Mouse (Mus musculus): Measurements from ENCODE around the gene Fam129c. TPM values are rescaled to one million over a fixed set of nuclear protein-coding genes. Genes with fewer than 3 reads are reported as not detected.

The Fam129c gene
- 0.88 and 3.8 TPM in 2 replicates for polyA plus RNA-seq (2014; fragmentation: Nextera tagmentation; extraction: Ambion mirVana)

GRCm38 (mm10) chr8:71597451-71597850, at the start of gene Fam129c:
Fam129c (plus strand) TSS chr8:71597648.
- H3K27me3 ChIP-seq (replicated peaks; ENCODE audit: control insufficient read depth, insufficient read depth, low read length): peaks cover 25% of the 10 kb centered on the region
- H3K4me1 ChIP-seq (replicated peaks; ENCODE audit: control insufficient read depth, insufficient read depth, low read length): peaks cover 16% of the 10 kb centered on the region
- 84% methylated on average over 3 of the region's 3 CpGs for WGBS
- H3K27ac ChIP-seq (ENCODE audit: low read depth, low read length): no peak within 1 kb of the TSS
- H3K9me3 ChIP-seq (ENCODE audit: control insufficient read depth, low read length): no peaks in the 10 kb centered on the region
- ATAC-seq (replicated peaks; ENCODE audit: low FRiP score) (no peak), DNase-seq (ENCODE audit: low spot score) (no peak)
- H3K4me3 ChIP-seq (ENCODE audit: low read depth, low read length): no peak within 1 kb of the TSS
- H3K9ac ChIP-seq (ENCODE audit: low read depth, low read length): no peak within 1 kb of the TSS; the same call in 1 of the 2 replicates
- no peaks in the 10 kb centered on the region for H3K36me3 ChIP-seq (ENCODE audit: control insufficient read depth, insufficient read depth, low read length)
- H3K4me2 ChIP-seq: no peak within 1 kb of the TSS

DNA sequence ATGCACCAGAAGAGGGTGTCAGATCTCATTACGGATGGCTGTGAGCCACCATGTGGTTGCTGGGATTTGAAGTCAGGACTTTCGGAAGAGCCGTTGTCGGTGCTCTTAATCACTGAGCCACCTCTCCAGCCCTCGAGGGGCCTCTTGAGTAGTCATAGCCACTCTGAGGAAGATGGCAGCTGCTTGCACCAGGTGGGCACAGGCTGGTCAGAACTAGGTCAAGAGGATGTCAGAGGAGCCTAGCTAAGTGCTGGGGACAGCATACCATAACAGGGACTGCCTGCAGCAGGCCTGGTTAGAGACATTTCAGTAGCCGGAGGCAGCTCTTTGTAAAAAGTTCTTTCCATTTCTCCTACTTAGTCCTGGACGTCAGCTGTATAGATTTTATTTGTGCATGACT, 46.7 kb upstream of the Fam129c start:
- Histone ChIP-seq H3K9ac (ENCODE audit: low read depth, low read length) (no peak overlapping the region), H3K27me3 (replicated peaks; ENCODE audit: control insufficient read depth, insufficient read depth, low read length) (no peaks in the 10 kb centered on the region), H3K9me3 (ENCODE audit: control insufficient read depth, low read length) (no peaks in the 10 kb centered on the region), H3K4me1 (replicated peaks; ENCODE audit: control insufficient read depth, insufficient read depth, low read length) (peaks cover 10% of the 10 kb centered on the region; the same call in 1 of the 2 replicates), H3K4me3 (ENCODE audit: low read depth, low read length) (no peak overlapping the region), H3K4me2 (no peak overlapping the region), H3K36me3 (ENCODE audit: control insufficient read depth, insufficient read depth, low read length) (peaks cover 11% of the 10 kb centered on the region), H3K27ac (ENCODE audit: low read depth, low read length) (no peak overlapping the region)
- ATAC-seq (replicated peaks; ENCODE audit: low FRiP score) (no peak), DNase-seq (ENCODE audit: low spot score) (no peak)
- WGBS: 78% methylated on average over 7 of the region's 7 CpGs

- DNase-seq (ENCODE audit: low spot score): no peak
These were observed 44.7 kb upstream of the Fam129c start for GRCm38 (mm10) chr8:71552770-71553169.

GRCm38 (mm10) chr8:71554001-71554400, 43.4 kb upstream of the Fam129c start:
- no peak for ATAC-seq (replicated peaks; ENCODE audit: low FRiP score)
- Histone ChIP-seq H3K4me3 (ENCODE audit: low read depth, low read length) (no peak overlapping the region), H3K27ac (ENCODE audit: low read depth, low read length) (0 out of 2 replicates have a peak overlapping the region, but pooled peaks have one; percentile 33), H3K4me2 (no peak overlapping the region), H3K27me3 (replicated peaks; ENCODE audit: control insufficient read depth, insufficient read depth, low read length) (peaks cover 20% of the 10 kb centered on the region), H3K36me3 (ENCODE audit: control insufficient read depth, insufficient read depth, low read length) (no peaks in the 10 kb centered on the region), H3K9ac (ENCODE audit: low read depth, low read length) (no peak overlapping the region), H3K9me3 (ENCODE audit: control insufficient read depth, low read length) (no peaks in the 10 kb centered on the region), H3K4me1 (replicated peaks; ENCODE audit: control insufficient read depth, insufficient read depth, low read length) (peaks cover 17% of the 10 kb centered on the region)
- DNase-seq (ENCODE audit: low spot score): no peak
- 65% methylated on average over 6 of the region's 6 CpGs for WGBS

More at GRCm38 (mm10) chr8:71552770-71553169, 44.7 kb upstream of the Fam129c start:
- 64% methylated on average over 6 of the region's 6 CpGs for WGBS
- no peak overlapping the region for H3K4me2 ChIP-seq
- no peaks in the 10 kb centered on the region for H3K9me3 ChIP-seq (ENCODE audit: control insufficient read depth, low read length)
- H3K4me3 ChIP-seq (ENCODE audit: low read depth, low read length): no peak overlapping the region
- peaks cover 8% of the 10 kb centered on the region for H3K27me3 ChIP-seq (replicated peaks; ENCODE audit: control insufficient read depth, insufficient read depth, low read length)
- no peak overlapping the region for H3K27ac ChIP-seq (ENCODE audit: low read depth, low read length)
- H3K36me3 ChIP-seq (ENCODE audit: control insufficient read depth, insufficient read depth, low read length): peaks cover 4% of the 10 kb centered on the region
- peaks cover 10% of the 10 kb centered on the region; the same call in 1 of the 2 replicates for H3K4me1 ChIP-seq (replicated peaks; ENCODE audit: control insufficient read depth, insufficient read depth, low read length)
- ATAC-seq (replicated peaks; ENCODE audit: low FRiP score): no peak
- H3K9ac ChIP-seq (ENCODE audit: low read depth, low read length): no peak overlapping the region

DNA sequence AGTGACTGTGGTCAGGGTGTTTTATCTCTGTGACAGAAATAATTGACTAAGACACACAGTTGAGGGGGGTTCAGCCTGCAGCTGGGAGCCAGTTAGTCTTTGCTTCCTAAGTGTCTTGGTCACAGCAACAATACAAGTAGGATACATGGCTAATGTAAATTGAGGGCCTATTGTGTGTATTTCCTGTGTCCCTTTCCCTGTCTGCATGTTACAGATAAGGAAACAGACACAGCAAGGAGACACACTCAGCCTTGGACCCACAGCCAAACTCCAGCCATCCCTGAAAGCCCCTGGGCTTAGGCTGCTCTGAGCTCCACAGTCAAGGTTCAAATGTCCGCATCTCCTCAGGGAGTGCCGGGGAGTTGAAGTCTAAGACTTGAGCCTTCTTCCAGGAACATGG, 42.8 kb upstream of the Fam129c start:
- H3K27ac ChIP-seq (ENCODE audit: low read depth, low read length): 0 out of 2 replicates have a peak overlapping the region, but pooled peaks have one; percentile 33
- H3K4me3 ChIP-seq (ENCODE audit: low read depth, low read length): no peak overlapping the region
- H3K9me3 ChIP-seq (ENCODE audit: control insufficient read depth, low read length): no peaks in the 10 kb centered on the region
- no peaks in the 10 kb centered on the region for H3K36me3 ChIP-seq (ENCODE audit: control insufficient read depth, insufficient read depth, low read length)
- no peak for DNase-seq (ENCODE audit: low spot score)
- no peak overlapping the region for H3K9ac ChIP-seq (ENCODE audit: low read depth, low read length)
- H3K27me3 ChIP-seq (replicated peaks; ENCODE audit: control insufficient read depth, insufficient read depth, low read length): peaks cover 24% of the 10 kb centered on the region
- WGBS: 84% methylated on average over 2 of the region's 2 CpGs
- H3K4me2 ChIP-seq: 0 out of 2 replicates have a peak overlapping the region, but pooled peaks have one; percentile 24
- peak; percentile 21; the same call in 1 of the 2 replicates for ATAC-seq (replicated peaks; ENCODE audit: low FRiP score)
- peaks cover 21% of the 10 kb centered on the region for H3K4me1 ChIP-seq (replicated peaks; ENCODE audit: control insufficient read depth, insufficient read depth, low read length)

DNA sequence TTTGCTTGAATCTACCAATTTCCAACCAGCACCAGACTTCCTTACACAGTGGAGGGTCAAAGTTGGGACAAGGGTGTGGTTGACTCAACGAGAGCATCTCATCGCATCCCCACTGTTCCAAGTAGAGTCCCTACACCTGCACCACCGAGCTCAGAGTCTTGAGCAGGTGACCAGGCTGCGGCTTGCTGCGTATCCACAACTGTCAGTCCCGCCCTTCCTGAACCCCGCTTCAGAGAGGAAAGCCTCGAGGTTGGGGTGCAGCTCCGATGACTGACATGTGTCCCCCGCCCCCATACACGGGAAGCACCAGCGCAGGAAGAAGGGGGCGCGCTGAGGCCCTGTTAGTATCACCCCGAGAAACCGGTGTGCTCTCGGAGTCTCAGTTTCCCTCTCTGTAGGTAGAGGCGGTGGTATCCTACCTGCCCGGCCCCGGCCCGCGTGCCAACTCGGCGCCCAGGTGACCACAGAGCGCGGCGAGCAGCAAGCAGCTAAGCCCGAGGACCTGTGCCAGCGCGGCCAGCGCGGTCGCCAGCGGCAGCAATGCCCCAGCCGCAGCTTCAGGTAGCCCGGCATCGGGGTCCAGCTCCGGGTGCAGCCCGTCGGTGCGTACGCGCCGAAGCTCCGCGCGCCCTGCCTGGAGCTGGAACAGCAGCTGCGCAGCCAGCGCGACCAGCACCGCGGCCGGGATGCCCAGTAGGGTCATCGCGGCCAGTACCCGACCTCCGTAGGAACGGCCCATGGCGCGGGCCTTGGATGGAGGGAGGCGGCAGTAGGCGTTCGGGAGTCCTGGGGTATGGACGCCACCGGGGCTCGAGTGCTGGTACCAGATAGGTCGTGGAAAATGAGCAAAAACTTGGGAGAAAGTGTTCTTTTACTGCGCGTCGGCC, 39.1 kb upstream of the Fam129c start, which contains the start of gene Tmem221:
Gene Tmem221 (minus strand): TSS at position 801 of the 887 bp plus-strand sequence.
- DNase-seq (ENCODE audit: low spot score) (no peak), ATAC-seq (replicated peaks; ENCODE audit: low FRiP score) (no peak; the same call in 1 of the 2 replicates)
- Histone ChIP-seq H3K36me3 (ENCODE audit: control insufficient read depth, insufficient read depth, low read length) (no peaks in the 10 kb centered on the region), H3K27me3 (replicated peaks; ENCODE audit: control insufficient read depth, insufficient read depth, low read length) (peaks cover 39% of the 10 kb centered on the region), H3K9ac (ENCODE audit: low read depth, low read length) (peak within 1 kb of the TSS; percentile 63), H3K4me1 (replicated peaks; ENCODE audit: control insufficient read depth, insufficient read depth, low read length) (peaks cover 38% of the 10 kb centered on the region), H3K9me3 (ENCODE audit: control insufficient read depth, low read length) (no peaks in the 10 kb centered on the region), H3K4me3 (ENCODE audit: low read depth, low read length) (peak within 1 kb of the TSS; percentile 67), H3K4me2 (peak within 1 kb of the TSS; percentile 98), H3K27ac (ENCODE audit: low read depth, low read length) (peak within 1 kb of the TSS; percentile 82)
- WGBS: 5% methylated on average over 70 of the region's 70 CpGs

DNA sequence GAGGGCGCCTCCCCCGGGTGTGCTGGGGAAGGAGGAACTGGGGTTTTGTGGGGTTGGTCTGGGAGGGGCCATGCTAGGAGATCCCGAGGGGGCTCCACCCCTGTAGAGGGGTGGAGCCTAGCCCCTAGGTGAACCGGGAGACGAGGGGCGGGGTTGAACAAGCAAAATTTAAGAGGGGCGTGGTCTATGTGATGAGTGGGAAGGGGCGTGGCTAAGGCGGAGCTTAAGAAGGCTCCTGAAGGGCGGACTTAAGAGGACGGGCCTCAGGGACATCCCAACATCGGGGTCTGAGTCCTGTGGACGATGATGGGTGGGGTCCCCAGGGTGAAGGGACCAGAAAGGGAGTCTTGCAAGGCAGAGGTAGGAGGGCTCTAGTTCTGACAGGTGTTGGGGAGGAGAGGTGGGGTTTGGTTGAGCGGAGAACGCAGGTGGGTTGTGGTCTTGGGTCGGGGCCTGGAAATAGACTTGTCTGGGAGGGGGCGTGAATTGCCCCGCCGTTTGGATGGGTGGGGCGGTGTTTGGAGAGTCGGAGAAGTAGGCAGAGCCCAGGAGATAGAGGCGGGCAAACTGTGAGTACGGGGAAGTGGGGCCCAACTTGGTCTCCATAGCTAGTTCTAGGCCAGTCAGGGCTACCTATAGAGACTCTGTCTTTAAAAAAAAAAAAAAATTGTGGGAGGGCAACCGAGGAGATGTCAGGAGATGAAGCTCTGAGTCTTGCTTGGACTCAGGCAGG, 38.3 kb upstream of the Fam129c start:
- Histone ChIP-seq H3K4me1 (replicated peaks; ENCODE audit: control insufficient read depth, insufficient read depth, low read length) (peaks cover 34% of the 10 kb centered on the region), H3K4me2 (peak overlapping the region; percentile 98), H3K36me3 (ENCODE audit: control insufficient read depth, insufficient read depth, low read length) (no peaks in the 10 kb centered on the region), H3K4me3 (ENCODE audit: low read depth, low read length) (peak overlapping the region; percentile 67), H3K27ac (ENCODE audit: low read depth, low read length) (peak overlapping the region; percentile 82), H3K9ac (ENCODE audit: low read depth, low read length) (peak overlapping the region; percentile 63), H3K9me3 (ENCODE audit: control insufficient read depth, low read length) (no peaks in the 10 kb centered on the region), H3K27me3 (replicated peaks; ENCODE audit: control insufficient read depth, insufficient read depth, low read length) (peaks cover 39% of the 10 kb centered on the region)
- ATAC-seq (replicated peaks; ENCODE audit: low FRiP score): peak; percentile 75
- peak; percentile 77 for DNase-seq (ENCODE audit: low spot score)
- 1% methylated on average over 24 of the region's 24 CpGs for WGBS

DNA sequence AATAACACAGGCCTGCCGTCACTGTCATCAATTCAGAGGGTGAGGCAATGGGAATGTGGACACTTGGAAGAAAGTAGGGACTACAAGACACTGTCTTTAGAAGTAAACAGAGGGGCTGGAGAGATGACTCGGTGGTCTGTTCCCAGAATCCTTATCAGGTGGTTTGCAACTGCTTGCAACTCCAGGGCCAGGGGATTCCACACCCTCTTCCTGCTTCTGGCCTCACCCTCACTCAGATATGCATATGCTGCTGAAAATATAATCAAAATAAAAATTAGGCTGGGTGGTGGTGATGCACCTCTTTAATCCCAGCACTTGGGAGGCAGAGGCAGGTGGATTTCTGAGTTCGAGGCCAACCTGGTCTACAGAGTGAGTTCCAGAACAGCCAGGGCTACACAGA, 37.4 kb upstream of the Fam129c start:
- Histone ChIP-seq H3K4me2 (peak overlapping the region; percentile 98), H3K27me3 (replicated peaks; ENCODE audit: control insufficient read depth, insufficient read depth, low read length) (peaks cover 39% of the 10 kb centered on the region), H3K4me3 (ENCODE audit: low read depth, low read length) (peak overlapping the region; percentile 67), H3K4me1 (replicated peaks; ENCODE audit: control insufficient read depth, insufficient read depth, low read length) (peaks cover 27% of the 10 kb centered on the region), H3K9me3 (ENCODE audit: control insufficient read depth, low read length) (no peaks in the 10 kb centered on the region), H3K27ac (ENCODE audit: low read depth, low read length) (peak overlapping the region; percentile 82), H3K9ac (ENCODE audit: low read depth, low read length) (no peak overlapping the region), H3K36me3 (ENCODE audit: control insufficient read depth, insufficient read depth, low read length) (no peaks in the 10 kb centered on the region)
- DNase-seq (ENCODE audit: low spot score) (no peak), ATAC-seq (replicated peaks; ENCODE audit: low FRiP score) (peak; percentile 51)
- 47% methylated on average over 3 of the region's 3 CpGs for WGBS
